Mouse (Mus musculus) heart, embryonic 13.5 days (tissue): ENCODE data around the gene Snrnp35. TPM values are rescaled to one million over a fixed set of nuclear protein-coding genes. Genes with fewer than 3 reads are reported as not detected.
A peak's percentile ranks its signal among the peaks of the same experiment; 100 is the strongest.

Experiments used
- ATAC-seq: fragments of 200-750 bp; cut with Nextera tagmentation; 2 replicates; pipeline ENCODE4 v1.8.0; 2017; ENCODE audit warnings: moderate TSS enrichment; ENCODE audit not compliant: insufficient number of reproducible peaks, low FRiP score, low TSS enrichment; ENCODE audit errors: extremely low read depth
- H3K27ac ChIP-seq: fragments of 300-500 bp; sonication (generic); replicated peaks from 2 replicates; pipeline ENCODE4 v1.5.1; 2015; ENCODE audit warnings: moderate library complexity, mild to moderate bottlenecking, inconsistent platforms
- H3K27me3 ChIP-seq: fragments of 300-500 bp; sonication (generic); replicated peaks from 2 replicates; pipeline ENCODE4 v1.6.1; 2015; ENCODE audit warnings: mild to moderate bottlenecking, inconsistent platforms
- H3K36me3 ChIP-seq: fragments of 300-500 bp; sonication (generic); 2 replicates; pipeline ENCODE4 v1.6.1; 2015; ENCODE audit warnings: mild to moderate bottlenecking, inconsistent platforms
- H3K4me1 ChIP-seq: fragments of 300-500 bp; sonication (generic); 2 replicates; pipeline ENCODE4 v1.6.1; 2015; ENCODE audit warnings: inconsistent platforms
- H3K4me2 ChIP-seq: fragments of 300-500 bp; sonication (generic); 2 replicates; pipeline ENCODE4 v1.6.1; 2015; ENCODE audit warnings: inconsistent platforms, mild to moderate bottlenecking, moderate library complexity
- H3K4me3 ChIP-seq: fragments of 300-500 bp; sonication (generic); 2 replicates; pipeline ENCODE4 v1.5.1; 2015; ENCODE audit warnings: moderate library complexity, mild to moderate bottlenecking, inconsistent platforms
- H3K9ac ChIP-seq: fragments of 300-500 bp; sonication (generic); 2 replicates; pipeline ENCODE4 v1.6.1; 2015; ENCODE audit warnings: inconsistent platforms, mild to moderate bottlenecking, moderate library complexity
- H3K9me3 ChIP-seq: fragments of 300-500 bp; sonication (generic); 2 replicates; pipeline ENCODE4 v1.6.1; 2016; ENCODE audit warnings: inconsistent platforms
- WGBS: fragments of 180-500 bp; shearing (Covaris S2); methylation state at CpG from one replicate; pipeline ENCODE4 v1.1.7; 2015; ENCODE audit warnings: mixed read lengths; 5-methylcytosine and 5-hydroxymethylcytosine counted together
- polyA plus RNA-seq: library from polyadenylated mRNA; unstranded; fragments of >200 nt; fragmentation: Nextera tagmentation; extraction: Ambion mirVana; gene quantifications from 2 replicates; pipeline ENCODE4 v1.2.1, GENCODE M21; 2015

Gene Snrnp35
- polyA plus RNA-seq, 1 experiment from 2014 or later: 22.9 TPM

- peak within 1 kb of the TSS; percentile 90 for H3K27ac ChIP-seq
- H3K4me3 ChIP-seq: peak within 1 kb of the TSS; percentile 98
- peak; percentile 91 for ATAC-seq
- no peaks in the 10 kb centered on the region for H3K9me3 ChIP-seq
- peaks cover 30% of the 10 kb centered on the region for H3K36me3 ChIP-seq
- WGBS: under 1% methylated on average over 35 of the region's 35 CpGs
- peak within 1 kb of the TSS; percentile 83 for H3K4me2 ChIP-seq
- no peaks in the 10 kb centered on the region for H3K27me3 ChIP-seq
- peak within 1 kb of the TSS; percentile 96 for H3K9ac ChIP-seq
- H3K4me1 ChIP-seq: peaks cover 27% of the 10 kb centered on the region
These were observed 57.5 kb downstream of the Snrnp35 start, which contains the start of gene Tmed2 for GRCm38 (mm10) chr5:124540383-124540786. Gene Tmed2, plus strand, starts transcription at chr5:124540695.

Other genes with a start within 250 kb of the Snrnp35 start
- gene Pitpnm2, start 233.4 kb upstream of the Snrnp35 start, polyA plus RNA-seq: 5.1 and 6.6 TPM in 2 replicates
- gene Mphosph9, start 155.2 kb upstream of the Snrnp35 start, polyA plus RNA-seq: 10.2 and 13.6 TPM in 2 replicates
- gene 2810006K23Rik, start 155.0 kb upstream of the Snrnp35 start, polyA plus RNA-seq: 18.5 and 19.5 TPM in 2 replicates
- 20.5 and 23.9 TPM in 2 replicates for gene Cdk2ap1, start 120.1 kb upstream of the Snrnp35 start, polyA plus RNA-seq
- 54.3 and 64.1 TPM in 2 replicates for gene Sbno1, start 57.1 kb upstream of the Snrnp35 start, polyA plus RNA-seq
- gene Kmt5a, start 43.2 kb upstream of the Snrnp35 start, polyA plus RNA-seq: 26.7 and 34.4 TPM in 2 replicates
- gene Rilpl2, start 4.8 kb upstream of the Snrnp35 start, polyA plus RNA-seq: 12.3 and 14.8 TPM in 2 replicates
- 21.8 and 23.1 TPM in 2 replicates for gene Rilpl1, start 48.3 kb downstream of the Snrnp35 start, polyA plus RNA-seq
- gene Tmed2, start 57.6 kb downstream of the Snrnp35 start, polyA plus RNA-seq: 396 and 446 TPM in 2 replicates
- gene Ddx55, start 69.7 kb downstream of the Snrnp35 start, polyA plus RNA-seq: 8.7 and 8.8 TPM in 2 replicates
- 60.8 and 62.0 TPM in 2 replicates for gene Eif2b1, start 96.0 kb downstream of the Snrnp35 start, polyA plus RNA-seq
- 27.6 and 32.2 TPM in 2 replicates for gene Gtf2h3, start 96.0 kb downstream of the Snrnp35 start, polyA plus RNA-seq
- gene Atp6v0a2, start 145.4 kb downstream of the Snrnp35 start, polyA plus RNA-seq: 29.5 and 32.6 TPM in 2 replicates
- gene Dnah10, start 242.0 kb downstream of the Snrnp35 start, polyA plus RNA-seq: 0.03 TPM in 1 of 2 replicates, not detected in the other